Comparison of ENCODE assay signal across 9 mouse cellular contexts in genomic region chr6:7555688-7556476, GRCm38 (mm10). TPM values are rescaled to one million over a fixed set of nuclear protein-coding genes. Genes with fewer than 3 reads are reported as not detected.
DNase-seq lines count a peak whose midpoint lies in the region; ATAC-seq and TF ChIP-seq lines count a peak whose summit lies in the region.
"Had no signal": no experiment of that assay in that cellular context is flagged by ENCODE, and none has a peak within 500 bp of the region (broad histone marks: within the 10 kb centered on the region; RNA-seq: fewer than 3 reads in every experiment).

No protein-coding gene starts in this region.

- H3K36me3 ChIP-seq in heart, postnatal 0 days (replicated peaks; ENCODE audit: control insufficient read depth, insufficient read depth, low read length) = no peaks in the 10 kb centered on the region
- H3K36me3 ChIP-seq in embryonic facial prominence, embryonic 11.5 days (replicated peaks; ENCODE audit: control insufficient read depth, insufficient read depth, low read depth, low read length) = no peaks in the 10 kb centered on the region
- H3K36me3 ChIP-seq in intestine, embryonic 15.5 days = no peaks in the 10 kb centered on the region

- H3K4me2 ChIP-seq in heart, postnatal 0 days (ENCODE audit: low read depth, low read length) = peak overlapping the region; percentile 58
- H3K4me2 ChIP-seq in embryonic facial prominence, embryonic 11.5 days (ENCODE audit: low read depth, low read length) = peak overlapping the region; percentile 73
- H3K4me2 ChIP-seq in intestine, embryonic 15.5 days (replicated peaks) = peak overlapping the region; percentile 58

- intact Hi-C loops in heart, postnatal 25 days (cut with DNase I) = no loop called here

- TF ChIP-seq POLR2A in olfactory bulb, adult 2 months (IDR thresholded peaks at IDR 0.05; ENCODE audit: insufficient read depth, low read depth, low read length) = no peak

- TF ChIP-seq CTCF in heart, postnatal 0 days (IDR thresholded peaks at IDR 0.05; ENCODE audit: low read depth) = no peak
- no peak for TF ChIP-seq CTCF in olfactory bulb, adult 2 months (IDR thresholded peaks at IDR 0.05; ENCODE audit: insufficient read depth, low read depth, low read length)

- peaks cover 7% of the 10 kb centered on the region; the same call in 1 of the 2 replicates for H3K4me1 ChIP-seq in heart, postnatal 0 days (ENCODE audit: control insufficient read depth, insufficient read depth)
- H3K4me1 ChIP-seq in embryonic facial prominence, embryonic 11.5 days (ENCODE audit: control insufficient read depth, insufficient read depth, low read length) = peaks cover 3% of the 10 kb centered on the region; the same call in 1 of the 2 replicates
- 0 out of 2 replicates have a peak, but pooled peaks cover 9% of the 10 kb centered on the region for H3K4me1 ChIP-seq in intestine, embryonic 15.5 days (replicated peaks)
- H3K4me1 ChIP-seq in olfactory bulb, adult 2 months (ENCODE audit: control insufficient read depth, insufficient read depth, low read length) = peaks cover 17% of the 10 kb centered on the region

- DNase-seq in heart, postnatal 0 days (ENCODE audit: low spot score) = no peak
- DNase-seq in heart, postnatal 25 days (ENCODE audit: low spot score) = no peak
- peak; percentile 22 for DNase-seq in embryonic facial prominence, embryonic 11.5 days (ENCODE audit: low spot score)
- no peak for DNase-seq in urinary bladder, postnatal 36 days (ENCODE audit: low spot score in 2 of 2)
- no peak for DNase-seq in lung, postnatal 4 days
- no peak for DNase-seq in right cerebral cortex, postnatal 14 days

- H3K27ac ChIP-seq in heart, postnatal 0 days (ENCODE audit: low read depth) = no peak overlapping the region
- H3K27ac ChIP-seq in embryonic facial prominence, embryonic 11.5 days (replicated peaks; ENCODE audit: low read depth, low read length) = no peak overlapping the region
- no peak overlapping the region for H3K27ac ChIP-seq in intestine, embryonic 15.5 days
- H3K27ac ChIP-seq in olfactory bulb, adult 2 months (ENCODE audit: insufficient read depth, low read depth, low read length) = no peak overlapping the region

- peak overlapping the region; percentile 41 for H3K4me3 ChIP-seq in heart, postnatal 0 days (ENCODE audit: low read depth, low read length)
- H3K4me3 ChIP-seq in embryonic facial prominence, embryonic 11.5 days (ENCODE audit: low read depth, low read length) = peak overlapping the region; percentile 32
- peak overlapping the region; percentile 27; the same call in 1 of the 2 replicates for H3K4me3 ChIP-seq in intestine, embryonic 15.5 days (replicated peaks)
- H3K4me3 ChIP-seq in olfactory bulb, adult 2 months (ENCODE audit: insufficient read depth, low read depth, low read length) = peak overlapping the region; percentile 24

- H3K27me3 ChIP-seq in heart, postnatal 0 days (ENCODE audit: control insufficient read depth, insufficient read depth, low read length) = peaks cover 45% of the 10 kb centered on the region
- H3K27me3 ChIP-seq in embryonic facial prominence, embryonic 11.5 days (ENCODE audit: control insufficient read depth, insufficient read depth, low read length) = peaks cover 29% of the 10 kb centered on the region
- H3K27me3 ChIP-seq in intestine, embryonic 15.5 days (replicated peaks) = peaks cover 31% of the 10 kb centered on the region
- H3K27me3 ChIP-seq: CH12.LX had no signal

- no peak for ATAC-seq in heart, postnatal 0 days (ENCODE audit: insufficient read depth, low read depth)
- 0 out of 2 replicates have a peak, but pooled peaks have one; percentile 53 for ATAC-seq in embryonic facial prominence, embryonic 11.5 days (replicated peaks; ENCODE audit: insufficient number of reproducible peaks, low FRiP score, low TSS enrichment, low read depth)
- ATAC-seq in intestine, embryonic 15.5 days = no peak

- 2% methylated on average over 25 of the region's 25 CpGs for WGBS in heart, postnatal 0 days
- WGBS in embryonic facial prominence, embryonic 11.5 days = 3% methylated on average over 25 of the region's 25 CpGs
- WGBS in intestine, embryonic 15.5 days = 2% methylated on average over 25 of the region's 25 CpGs
- WGBS in olfactory bulb, adult 2 months = 1% methylated on average over 25 of the region's 25 CpGs

- no peak for TF ChIP-seq EP300 in heart, postnatal 0 days (IDR thresholded peaks at IDR 0.05; ENCODE audit: low read depth)

- no peak overlapping the region for H3K9ac ChIP-seq in heart, postnatal 0 days (replicated peaks; ENCODE audit: low read depth, low read length)
- no peak overlapping the region for H3K9ac ChIP-seq in embryonic facial prominence, embryonic 11.5 days (replicated peaks; ENCODE audit: low read length)
- H3K9ac ChIP-seq in intestine, embryonic 15.5 days = no peak overlapping the region

- no peaks in the 10 kb centered on the region for H3K9me3 ChIP-seq in heart, postnatal 0 days (replicated peaks; ENCODE audit: control insufficient read depth, low read length)
- H3K9me3 ChIP-seq in embryonic facial prominence, embryonic 11.5 days (replicated peaks; ENCODE audit: control insufficient read depth, low read length) = no peaks in the 10 kb centered on the region
- H3K9me3 ChIP-seq in intestine, embryonic 15.5 days = no peaks in the 10 kb centered on the region

RNA-seq across cellular contexts. Expression of gene Tac1, which starts 1.2 kb away (rescaled TPM):
- not detected in 2 replicates for total RNA-seq in heart, postnatal 0 days (2014; rRNA removed; ENCODE audit: low replicate concordance)
- polyA plus RNA-seq in heart, postnatal 0 days (2015; fragmentation: Nextera tagmentation; extraction: Ambion mirVana) = 0.18 and 0.27 TPM in 2 replicates
- total RNA-seq in heart, postnatal 25 days (2021) = under 1 TPM in 1 of 2 experiments, not detected in 1; 0.29 TPM
- 9.8 and 13.6 TPM in 2 replicates for polyA plus RNA-seq in embryonic facial prominence, embryonic 11.5 days (2014; fragmentation: Nextera tagmentation; extraction: Ambion mirVana)
- 8.0 and 12.0 TPM in 2 replicates for polyA plus RNA-seq in intestine, embryonic 15.5 days (2015; fragmentation: Nextera tagmentation; extraction: Ambion mirVana)
- polyA plus RNA-seq in olfactory bulb, adult 2 months (2012; ENCODE audit: insufficient read depth, insufficient read length, low replicate concordance, missing spikeins) = not detected in 2 replicates
- total RNA-seq: CH12.LX had no signal
